ENCODE assay signal across 8 mouse cellular contexts in genomic region chr5:108000776-108001548, GRCm38 (mm10). TPM values are rescaled to one million over a fixed set of nuclear protein-coding genes. Genes with fewer than 3 reads are reported as not detected.
DNase-seq lines count a peak whose midpoint lies in the region; ATAC-seq and TF ChIP-seq lines count a peak whose summit lies in the region.

No protein-coding gene starts in this region.

- no peak overlapping the region for H3ac ChIP-seq in C2C12 (ENCODE audit: control insufficient read depth, insufficient read length, low read depth)

- no peaks in the 10 kb centered on the region for H3K79me3 ChIP-seq in C2C12 (ENCODE audit: low read depth)

- no peaks in the 10 kb centered on the region for H3K79me2 ChIP-seq in C2C12 (ENCODE audit: control insufficient read depth, insufficient read depth)

- 18% methylated on average over 20 of the region's 20 CpGs for WGBS in embryonic facial prominence, embryonic 14.5 days
- WGBS in heart, embryonic 13.5 days, result 15% methylated on average over 20 of the region's 20 CpGs
- 13% methylated on average over 20 of the region's 20 CpGs for WGBS in liver, embryonic 13.5 days (ENCODE audit: insufficient replicate concordance)
- WGBS in stomach, embryonic 16.5 days, result 15% methylated on average over 20 of the region's 20 CpGs

- H3K9me3 ChIP-seq in embryonic facial prominence, embryonic 14.5 days (ENCODE audit: control insufficient read depth, low read length), result no peaks in the 10 kb centered on the region
- no peaks in the 10 kb centered on the region for H3K9me3 ChIP-seq in heart, embryonic 13.5 days
- H3K9me3 ChIP-seq in liver, embryonic 13.5 days (replicated peaks), result no peaks in the 10 kb centered on the region
- H3K9me3 ChIP-seq in stomach, embryonic 16.5 days (replicated peaks; ENCODE audit: control insufficient read depth, low read length), result no peaks in the 10 kb centered on the region

- DNase-seq in adrenal gland, postnatal 36 days, result peak; percentile 41 to 59
- DNase-seq in embryonic facial prominence, embryonic 14.5 days (ENCODE audit: low spot score), result peak; percentile 78
- peak; percentile 72 for DNase-seq in kidney, postnatal 10 days
- peak; percentile 49 for DNase-seq in liver, embryonic 13.5 days
- peak; percentile 31 to 62 for DNase-seq in natural killer cell, adult 2 months (ENCODE audit: low spot score in 2 of 2)

- H3K4me2 ChIP-seq in embryonic facial prominence, embryonic 14.5 days (ENCODE audit: low read depth, low read length), result peak overlapping the region; percentile 50
- peak overlapping the region; percentile 72 for H3K4me2 ChIP-seq in heart, embryonic 13.5 days
- peak overlapping the region; percentile 65 for H3K4me2 ChIP-seq in liver, embryonic 13.5 days
- H3K4me2 ChIP-seq in stomach, embryonic 16.5 days (ENCODE audit: low read depth, low read length), result peak overlapping the region; percentile 58

- no peaks in the 10 kb centered on the region for H3K27me3 ChIP-seq in C2C12 (ENCODE audit: control insufficient read depth, insufficient read depth, insufficient read length)
- no peaks in the 10 kb centered on the region for H3K27me3 ChIP-seq in embryonic facial prominence, embryonic 14.5 days (replicated peaks; ENCODE audit: control insufficient read depth, insufficient read depth, low read length)
- no peaks in the 10 kb centered on the region for H3K27me3 ChIP-seq in heart, embryonic 13.5 days (replicated peaks)
- H3K27me3 ChIP-seq in liver, embryonic 13.5 days, result no peaks in the 10 kb centered on the region
- H3K27me3 ChIP-seq in stomach, embryonic 16.5 days (ENCODE audit: control insufficient read depth, insufficient read depth, low read length), result no peaks in the 10 kb centered on the region

- no peaks in the 10 kb centered on the region for H3K36me3 ChIP-seq in C2C12 (ENCODE audit: control insufficient read depth, insufficient read depth)
- no peaks in the 10 kb centered on the region for H3K36me3 ChIP-seq in embryonic facial prominence, embryonic 14.5 days (ENCODE audit: control insufficient read depth, insufficient read depth, low read length)
- no peaks in the 10 kb centered on the region for H3K36me3 ChIP-seq in heart, embryonic 13.5 days
- H3K36me3 ChIP-seq in liver, embryonic 13.5 days, result no peaks in the 10 kb centered on the region
- H3K36me3 ChIP-seq in stomach, embryonic 16.5 days (ENCODE audit: control insufficient read depth, insufficient read depth, low read length), result no peaks in the 10 kb centered on the region

- peak overlapping the region; percentile 56 for H3K9ac ChIP-seq in embryonic facial prominence, embryonic 14.5 days (ENCODE audit: low read depth, low read length)
- H3K9ac ChIP-seq in heart, embryonic 13.5 days, result peak overlapping the region; percentile 81
- peak overlapping the region; percentile 70 for H3K9ac ChIP-seq in liver, embryonic 13.5 days
- H3K9ac ChIP-seq in stomach, embryonic 16.5 days (ENCODE audit: low read length), result peak overlapping the region; percentile 57

- TF ChIP-seq CTCF in C2C12 (IDR thresholded peaks at IDR 0.05; ENCODE audit: control insufficient read depth, insufficient read depth, insufficient read length), result no peak

- peak overlapping the region; percentile 4; the same call in 1 of the 2 replicates for H3K27ac ChIP-seq in embryonic facial prominence, embryonic 14.5 days (replicated peaks; ENCODE audit: low read depth, low read length)
- H3K27ac ChIP-seq in heart, embryonic 13.5 days (replicated peaks), result peak overlapping the region; percentile 43; the same call in 1 of the 2 replicates
- H3K27ac ChIP-seq in liver, embryonic 13.5 days, result peak overlapping the region; percentile 56
- peak overlapping the region; percentile 8; the same call in 1 of the 2 replicates for H3K27ac ChIP-seq in stomach, embryonic 16.5 days (ENCODE audit: low read length)

- no peak overlapping the region for H3K4me3 ChIP-seq in C2C12 (ENCODE audit: insufficient read depth, poor library complexity, severe bottlenecking)
- H3K4me3 ChIP-seq in embryonic facial prominence, embryonic 14.5 days (ENCODE audit: low read depth, low read length), result peak overlapping the region; percentile 41
- H3K4me3 ChIP-seq in heart, embryonic 13.5 days, result peak overlapping the region; percentile 65
- H3K4me3 ChIP-seq in liver, embryonic 13.5 days (replicated peaks), result peak overlapping the region; percentile 67
- peak overlapping the region; percentile 52 for H3K4me3 ChIP-seq in stomach, embryonic 16.5 days (replicated peaks; ENCODE audit: low read length)

- no peaks in the 10 kb centered on the region for H3K4me1 ChIP-seq in embryonic facial prominence, embryonic 14.5 days (ENCODE audit: control insufficient read depth, insufficient read depth, low read length)
- H3K4me1 ChIP-seq in heart, embryonic 13.5 days, result 0 out of 2 replicates have a peak, but pooled peaks cover 8% of the 10 kb centered on the region
- peaks cover 20% of the 10 kb centered on the region for H3K4me1 ChIP-seq in liver, embryonic 13.5 days (replicated peaks)
- H3K4me1 ChIP-seq in stomach, embryonic 16.5 days (ENCODE audit: control insufficient read depth, insufficient read depth, low read length), result no peaks in the 10 kb centered on the region

- no peak for ATAC-seq in embryonic facial prominence, embryonic 14.5 days (ENCODE audit: low read depth)
- ATAC-seq in heart, embryonic 13.5 days (ENCODE audit: extremely low read depth, insufficient number of reproducible peaks, low FRiP score, low TSS enrichment), result no peak
- ATAC-seq in liver, embryonic 13.5 days (ENCODE audit: low read depth), result peak; percentile 39; the same call in 1 of the 2 replicates
- ATAC-seq in stomach, embryonic 16.5 days (ENCODE audit: insufficient read depth, low FRiP score), result peak; percentile 75; the same call in 1 of the 2 replicates

TF ChIP-seq in C2C12, 6 proteins besides CTCF, POLR2A, EP300 and RAD21:
- TF ChIP-seq FOSL1 (IDR thresholded peaks at IDR 0.05; ENCODE audit: insufficient read depth, low read length, poor library complexity, severe bottlenecking) (no peak), MYOD1 (IDR thresholded peaks at IDR 0.05; ENCODE audit: control insufficient read depth, insufficient read length, low read depth) (no peak), CEBPB (IDR thresholded peaks at IDR 0.05; ENCODE audit: low read depth) (no peak), MAX (IDR thresholded peaks at IDR 0.05) (peak; percentile 67), MYOG (IDR thresholded peaks at IDR 0.05; ENCODE audit: control insufficient read depth, extremely low read depth, insufficient read length) (no peak), USF1 (IDR thresholded peaks at IDR 0.05; ENCODE audit: low read depth) (no peak)

RNA-seq across cellular contexts. Expression of gene Fam69a, which starts 14.1 kb away (rescaled TPM):
- polyA plus RNA-seq in C2C12 (2012; fragmentation: generic; extraction: Trizol), result 4.8 TPM
- total RNA-seq in adrenal gland, postnatal 36 days (2021), result 1 to 10 TPM; 5.2 to 8.1 TPM
- 33.0 and 34.2 TPM in 2 replicates for polyA plus RNA-seq in embryonic facial prominence, embryonic 14.5 days (2014; fragmentation: Nextera tagmentation; extraction: Ambion mirVana)
- polyA plus RNA-seq in heart, embryonic 13.5 days (2015; fragmentation: Nextera tagmentation; extraction: Ambion mirVana), result 17.9 and 20.3 TPM in 2 replicates
- polyA plus RNA-seq in liver, embryonic 13.5 days (2015; fragmentation: Nextera tagmentation; extraction: Ambion mirVana), result 11.3 and 11.6 TPM in 2 replicates
- 30.0 and 32.1 TPM in 2 replicates for polyA plus RNA-seq in stomach, embryonic 16.5 days (2015; fragmentation: Nextera tagmentation; extraction: Ambion mirVana)

Comparison
In these comparisons a context has a peak if more than half of its experiments do, and no peak if none do; other contexts are left out.
1. ATAC-seq: peak in liver, embryonic 13.5 days (single experiment) and stomach, embryonic 16.5 days (single experiment); none in embryonic facial prominence, embryonic 14.5 days (single experiment) and heart, embryonic 13.5 days (single experiment).
2. H3K27ac ChIP-seq: peak in every context shown above with its lines; median percentile 56 in liver, embryonic 13.5 days; 43 in heart, embryonic 13.5 days; 8 in stomach, embryonic 16.5 days; 4 in embryonic facial prominence, embryonic 14.5 days.
3. Peak in every context shown above with its lines, with median percentiles within 50 percentile points of each other: DNase-seq, H3K4me2 ChIP-seq and H3K9ac ChIP-seq.